Mouse (Mus musculus): Measurements from ENCODE around the gene Ppp2r5a. TPM values are rescaled to one million over a fixed set of nuclear protein-coding genes. Genes with fewer than 3 reads are reported as not detected.

Ppp2r5a gene
- polyA plus RNA-seq (2012; rRNA removed; ENCODE audit: low replicate concordance): 212 and 279 TPM in 2 replicates

GRCm38 (mm10) chr1:191403074-191403473, at the start of gene Ppp2r5a:
Gene Ppp2r5a, minus strand, starts transcription at chr1:191403272.

GRCm38 (mm10) chr1:191325726-191326232, 77.3 kb downstream of the Ppp2r5a start, which contains the start of gene Tmem206:
Gene Tmem206, plus strand, starts transcription at chr1:191325912.

GRCm38 (mm10) chr1:191317591-191318196, 85.4 kb downstream of the Ppp2r5a start, which contains the start of gene Nenf:
Gene Nenf, minus strand, starts transcription at chr1:191318194.

Other genes starting within 250 kb of the Ppp2r5a start
- not detected in 2 replicates for gene Fam71a, start 238.5 kb downstream of the Ppp2r5a start, polyA plus RNA-seq (2012; rRNA removed; ENCODE audit: low replicate concordance)
- gene Atf3, start 185.2 kb downstream of the Ppp2r5a start, polyA plus RNA-seq (2012; rRNA removed; ENCODE audit: low replicate concordance): 6.8 and 7.7 TPM in 2 replicates
- 129 and 158 TPM in 2 replicates for gene Nenf, start 85.1 kb downstream of the Ppp2r5a start, polyA plus RNA-seq (2012; rRNA removed; ENCODE audit: low replicate concordance)
- 7.1 and 7.4 TPM in 2 replicates for gene Tmem206, start 77.4 kb downstream of the Ppp2r5a start, polyA plus RNA-seq (2012; rRNA removed; ENCODE audit: low replicate concordance)
- gene Dtl, start 172.3 kb upstream of the Ppp2r5a start, polyA plus RNA-seq (2012; rRNA removed; ENCODE audit: low replicate concordance): 0.67 and 1.0 TPM in 2 replicates
- gene Ints7, start 172.4 kb upstream of the Ppp2r5a start, polyA plus RNA-seq (2012; rRNA removed; ENCODE audit: low replicate concordance): 19.1 and 23.9 TPM in 2 replicates